Comparison of ENCODE assay signal across 8 mouse cellular contexts in the genomic region with DNA sequence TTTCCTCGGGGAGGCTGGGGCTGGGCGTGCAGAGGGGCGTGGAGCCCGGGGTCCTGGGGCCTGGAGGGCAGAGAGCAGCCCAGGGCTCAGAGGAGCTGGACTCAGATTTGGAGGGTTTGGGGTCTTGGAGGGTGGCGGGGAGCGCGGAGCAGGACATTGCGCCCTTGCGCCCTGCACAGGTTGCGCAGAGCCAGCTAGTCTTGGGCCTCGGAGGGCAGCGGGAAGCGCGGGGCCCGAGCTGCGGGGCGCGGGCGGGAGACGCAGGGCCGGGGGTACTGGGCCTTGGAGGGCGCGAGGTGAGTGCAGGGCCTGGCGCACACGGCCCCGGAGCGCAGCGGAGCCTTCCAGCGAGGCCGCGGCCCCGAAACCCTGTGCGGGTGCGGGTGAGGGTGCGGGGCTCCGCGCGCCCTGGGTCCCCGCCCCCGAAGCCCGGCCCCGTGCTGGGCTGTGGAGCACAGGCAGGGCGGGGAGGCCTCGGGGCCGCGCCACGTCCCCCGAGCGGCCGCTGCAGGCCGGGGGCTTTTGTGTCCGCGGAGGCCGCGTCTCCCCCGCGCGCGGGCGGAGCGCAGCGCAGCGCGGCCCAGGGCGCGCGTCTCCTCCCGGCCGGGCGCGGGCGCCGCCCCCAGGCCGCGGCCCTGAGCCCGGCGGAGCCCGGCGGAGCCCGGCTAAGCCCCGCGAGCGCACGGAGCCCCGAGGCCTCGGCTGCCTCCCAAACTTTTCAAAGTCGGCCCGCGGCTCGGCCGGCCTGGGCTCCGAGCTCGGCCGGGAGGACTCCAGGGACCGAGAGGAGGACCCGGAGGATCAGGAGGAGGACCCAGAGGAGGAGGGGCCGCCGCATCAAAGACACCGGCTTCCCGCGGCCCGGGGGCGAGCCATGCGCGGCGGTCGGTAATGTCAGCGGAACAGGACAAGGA. TPM values are rescaled to one million over a fixed set of nuclear protein-coding genes. Genes with fewer than 3 reads are reported as not detected.
DNase-seq lines count a peak whose midpoint lies in the region; ATAC-seq lines count a peak whose summit lies in the region.

TSS of gene Pygo1 (plus strand) at position 625 of the 914 bp plus-strand sequence.

- H3K4me3 ChIP-seq in brown adipose tissue, adult 24 weeks (ENCODE audit: insufficient read depth, low read depth, low read length), result peak within 1 kb of the TSS; percentile 86
- peak within 1 kb of the TSS; percentile 75 for H3K4me3 ChIP-seq in forebrain, embryonic 13.5 days
- H3K4me3 ChIP-seq in heart, embryonic 16.5 days (ENCODE audit: low read length), result peak within 1 kb of the TSS; percentile 81
- peak within 1 kb of the TSS; percentile 69 for H3K4me3 ChIP-seq in lung, embryonic 16.5 days (ENCODE audit: low read length)

- no peak within 1 kb of the TSS for H3K27ac ChIP-seq in brown adipose tissue, adult 24 weeks (replicated peaks; ENCODE audit: low read depth, low read length)
- H3K27ac ChIP-seq in forebrain, embryonic 13.5 days, result peak within 1 kb of the TSS; percentile 78
- peak within 1 kb of the TSS; percentile 76 for H3K27ac ChIP-seq in heart, embryonic 16.5 days (ENCODE audit: low read length)
- peak within 1 kb of the TSS; percentile 80 for H3K27ac ChIP-seq in lung, embryonic 16.5 days (ENCODE audit: low read length)

- peak; percentile 40 for DNase-seq in MN1 (ENCODE audit: low spot score)
- DNase-seq in layer of hippocampus, postnatal 10 days (ENCODE audit: low spot score in 2 of 2), result peak; percentile 42 to 69
- peak; percentile 36 for DNase-seq in retina, postnatal 7 days (ENCODE audit: low read depth, low spot score)

- H3K9me3 ChIP-seq in forebrain, embryonic 13.5 days (replicated peaks), result no peaks in the 10 kb centered on the region
- no peaks in the 10 kb centered on the region for H3K9me3 ChIP-seq in heart, embryonic 16.5 days (replicated peaks; ENCODE audit: control insufficient read depth, low read length)
- H3K9me3 ChIP-seq in lung, embryonic 16.5 days (ENCODE audit: control insufficient read depth, low read length), result no peaks in the 10 kb centered on the region

- peak; percentile 86 for ATAC-seq in forebrain, embryonic 13.5 days
- ATAC-seq in heart, embryonic 16.5 days (replicated peaks; ENCODE audit: extremely low read depth, insufficient read depth, low FRiP score), result peak; percentile 89
- peak; percentile 90 for ATAC-seq in lung, embryonic 16.5 days (ENCODE audit: low read depth)
- no peak for ATAC-seq in CD4-positive, CD25-positive, alpha-beta regulatory T cell, adult 4 months

- no peaks in the 10 kb centered on the region for H3K4me1 ChIP-seq in brown adipose tissue, adult 24 weeks (ENCODE audit: control insufficient read depth, insufficient read depth, insufficient read length, low read length)
- peaks cover 29% of the 10 kb centered on the region for H3K4me1 ChIP-seq in forebrain, embryonic 13.5 days
- H3K4me1 ChIP-seq in heart, embryonic 16.5 days (ENCODE audit: control insufficient read depth, insufficient read depth, low read length), result no peaks in the 10 kb centered on the region; the same call in 1 of the 2 replicates
- peaks cover 6% of the 10 kb centered on the region for H3K4me1 ChIP-seq in lung, embryonic 16.5 days (replicated peaks; ENCODE audit: control insufficient read depth, insufficient read depth, low read length)

- 0 out of 2 replicates have a peak, but pooled peaks cover 1% of the 10 kb centered on the region for H3K36me3 ChIP-seq in forebrain, embryonic 13.5 days (ENCODE audit: poor library complexity, severe bottlenecking)
- no peaks in the 10 kb centered on the region for H3K36me3 ChIP-seq in heart, embryonic 16.5 days (ENCODE audit: control insufficient read depth, insufficient read depth)
- no peaks in the 10 kb centered on the region for H3K36me3 ChIP-seq in lung, embryonic 16.5 days (ENCODE audit: control insufficient read depth, insufficient read depth, low read length)

- H3K27me3 ChIP-seq in forebrain, embryonic 13.5 days, result no peaks in the 10 kb centered on the region
- H3K27me3 ChIP-seq in heart, embryonic 16.5 days (ENCODE audit: control insufficient read depth, insufficient read depth, low read length), result peaks cover 7% of the 10 kb centered on the region
- no peaks in the 10 kb centered on the region for H3K27me3 ChIP-seq in lung, embryonic 16.5 days (ENCODE audit: control insufficient read depth, insufficient read depth, low read depth, low read length)

- H3K4me2 ChIP-seq in forebrain, embryonic 13.5 days, result peak within 1 kb of the TSS; percentile 95
- peak within 1 kb of the TSS; percentile 92 for H3K4me2 ChIP-seq in heart, embryonic 16.5 days (ENCODE audit: low read depth, low read length)
- peak within 1 kb of the TSS; percentile 95 for H3K4me2 ChIP-seq in lung, embryonic 16.5 days (ENCODE audit: low read depth, low read length)

- peak within 1 kb of the TSS; percentile 88 for H3K9ac ChIP-seq in forebrain, embryonic 13.5 days
- H3K9ac ChIP-seq in heart, embryonic 16.5 days (ENCODE audit: low read length), result peak within 1 kb of the TSS; percentile 86
- H3K9ac ChIP-seq in lung, embryonic 16.5 days (ENCODE audit: low read length), result peak within 1 kb of the TSS; percentile 88

- under 1% methylated on average over 55 of the region's 108 CpGs for WGBS in forebrain, embryonic 13.5 days
- WGBS in heart, embryonic 16.5 days, result under 1% methylated on average over 90 of the region's 108 CpGs
- under 1% methylated on average over 81 of the region's 108 CpGs for WGBS in lung, embryonic 16.5 days

RNA-seq across cellular contexts. Expression of gene Pygo1, which starts in this region (rescaled TPM):
- polyA plus RNA-seq in brown adipose tissue, adult 24 weeks (2012; ENCODE audit: insufficient read depth, insufficient read length, missing spikeins), result 2.9 and 4.0 TPM in 2 replicates
- 10.5 and 10.7 TPM in 2 replicates for polyA plus RNA-seq in forebrain, embryonic 13.5 days (2015; fragmentation: Nextera tagmentation; extraction: Ambion mirVana)
- polyA plus RNA-seq in heart, embryonic 16.5 days (2015; fragmentation: Nextera tagmentation; extraction: Ambion mirVana), result 1.9 TPM in 2 replicates
- total RNA-seq in layer of hippocampus, postnatal 10 days (2021), result 10 to 100 TPM; 28.3 to 31.2 TPM
- polyA plus RNA-seq in lung, embryonic 16.5 days (2015; fragmentation: Nextera tagmentation; extraction: Ambion mirVana), result 2.9 and 3.0 TPM in 2 replicates
- polyA plus RNA-seq in CD4-positive, CD25-positive, alpha-beta regulatory T cell, adult 4 months (2017; shearing (Covaris generic)), result not detected
